Mouse (Mus musculus) olfactory bulb, adult 2 months (tissue): ENCODE data around the gene Ube2n.

Source experiments
- CTCF ChIP-seq: fragments of 200-500 bp; IDR thresholded peaks from 2 replicates; pipeline ENCODE4 v1.5.1; 2012; ENCODE audit warnings: low read depth, mild to moderate bottlenecking, low read length, moderate library complexity; ENCODE audit not compliant: insufficient read depth
- POLR2A ChIP-seq: fragments of 200-500 bp; IDR thresholded peaks from 2 replicates; pipeline ENCODE4 v1.6.1; 2012; ENCODE audit warnings: mild to moderate bottlenecking, low read depth, low read length, moderate library complexity; ENCODE audit not compliant: insufficient read depth

DNA sequence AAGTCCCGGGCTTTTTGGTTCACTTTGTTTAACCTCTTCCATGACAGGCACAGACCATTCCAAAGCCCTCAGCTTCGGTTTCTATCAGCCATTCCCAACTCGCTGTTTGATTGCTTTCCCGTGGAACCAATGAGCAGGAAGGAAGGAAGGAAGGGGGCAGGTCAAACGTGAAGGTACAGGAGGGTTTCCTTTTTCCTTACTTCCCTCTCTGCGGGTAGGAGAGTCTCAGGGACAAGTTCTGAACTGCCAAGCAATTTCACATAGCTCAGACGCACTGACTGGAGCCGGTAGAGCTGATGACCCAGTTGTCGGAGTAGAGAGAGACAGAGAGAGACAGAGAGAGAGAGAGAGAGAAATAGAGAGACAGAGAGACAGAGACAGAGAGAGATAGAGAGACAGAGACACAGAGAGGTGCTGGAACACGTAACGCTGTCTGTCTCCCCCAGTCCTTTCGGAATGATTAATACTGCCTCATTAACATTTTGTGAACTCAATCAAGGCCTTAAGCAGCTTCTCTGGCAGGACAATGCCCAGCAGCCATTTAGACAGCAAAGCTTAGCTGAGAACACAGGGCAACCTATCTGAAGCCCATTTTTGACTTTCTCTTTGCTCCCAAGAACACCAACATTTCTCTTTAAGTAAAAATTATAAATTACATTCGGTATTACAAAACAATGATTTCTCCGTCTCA lies 62.1 kb downstream of the Ube2n start:
- TF ChIP-seq CTCF (no peak), POLR2A (no peak)
